Mouse (Mus musculus): ENCODE results near the gene Hils1. TPM values are rescaled to one million over a fixed set of nuclear protein-coding genes. Genes with fewer than 3 reads are reported as not detected.
A peak's percentile ranks its signal among the peaks of the same experiment; 100 is the strongest.

The Hils1 gene
- total and polyA plus RNA-seq, 3 experiments = not detected

DNA sequence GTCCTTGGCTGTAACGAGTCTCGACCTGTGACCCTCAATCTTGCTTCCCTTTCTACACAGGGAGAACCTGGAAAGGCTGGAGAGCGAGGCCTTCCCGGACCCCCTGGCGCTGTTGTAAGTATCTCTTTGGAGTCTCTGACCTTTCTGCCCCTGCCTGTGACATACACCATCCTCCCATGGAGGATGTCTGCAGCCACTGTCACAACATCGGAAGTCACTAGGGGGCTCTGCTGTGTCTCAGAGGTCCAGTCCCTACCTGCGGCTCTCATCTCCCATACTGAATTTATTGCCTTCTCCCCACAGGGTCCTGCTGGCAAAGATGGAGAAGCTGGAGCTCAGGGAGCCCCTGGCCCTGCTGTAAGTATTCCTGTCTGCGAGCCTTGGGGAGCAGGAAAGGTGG is 23.1 kb upstream of the Hils1 start:
- H3K27me3 ChIP-seq (ENCODE audit: control insufficient read depth in 1 of 2, insufficient read depth in 2 of 2, low read length in 2 of 2) = 0 out of 4 replicates have a peak, but pooled peaks cover 0 to 1% of the 10 kb centered on the region in 2 experiments

GRCm38 (mm10) chr11:94945236-94945635 is 22.2 kb upstream of the Hils1 start:
- Histone ChIP-seq H3K27ac (ENCODE audit: control insufficient read depth, low read depth, low read length) (no peak overlapping the region), H3K4me1 (ENCODE audit: control insufficient read depth in 1 of 2, insufficient read depth in 2 of 2, low read length in 2 of 2) (peaks cover 0 to 6% of the 10 kb centered on the region in 2 experiments; a peak in 1 of 4 replicates), H3K27me3 (ENCODE audit: control insufficient read depth in 1 of 2, insufficient read depth in 2 of 2, low read length in 2 of 2) (0 out of 4 replicates have a peak, but pooled peaks cover 0 to 1% of the 10 kb centered on the region in 2 experiments), H3K79me2 (ENCODE audit: control insufficient read depth, insufficient read depth, low read length, poor library complexity) (no peaks in the 10 kb centered on the region), H3K9me3 (replicated peaks; ENCODE audit: insufficient read depth, low read length) (no peaks in the 10 kb centered on the region), H3K4me3 (ENCODE audit: control insufficient read depth in 1 of 2, insufficient read depth in 1 of 2, low read depth in 2 of 2, low read length in 2 of 2) (no peak overlapping the region), H3K36me3 (ENCODE audit: control insufficient read depth in 1 of 2, insufficient read depth in 2 of 2, low read length in 2 of 2) (no peaks in the 10 kb centered on the region), H3K9ac (ENCODE audit: control insufficient read depth, low read depth, low read length, poor library complexity, severe bottlenecking) (no peak overlapping the region)
- DNase-seq (ENCODE audit: low read depth, low spot score) = no peak
- TF ChIP-seq TAL1 (IDR thresholded peaks at IDR 0.05; ENCODE audit: low read length) = no peak
- TF ChIP-seq ZKSCAN1 (IDR thresholded peaks at IDR 0.05; ENCODE audit: low read depth, low read length) = no peak
- TF ChIP-seq EP300 (IDR thresholded peaks at IDR 0.05; ENCODE audit: low read depth in 1 of 2, low read length in 2 of 2) = no peak
- no peak for TF ChIP-seq BHLHE40 (IDR thresholded peaks at IDR 0.05; ENCODE audit: borderline replicate concordance, low read depth, low read length)

More for the DNA sequence above, 23.1 kb upstream of the Hils1 start:
- H3K36me3 ChIP-seq (ENCODE audit: control insufficient read depth in 1 of 2, insufficient read depth in 2 of 2, low read length in 2 of 2) = no peaks in the 10 kb centered on the region
- peaks cover 0 to 6% of the 10 kb centered on the region in 2 experiments; a peak in 1 of 4 replicates for H3K4me1 ChIP-seq (ENCODE audit: control insufficient read depth in 1 of 2, insufficient read depth in 2 of 2, low read length in 2 of 2)
- H3K4me3 ChIP-seq (ENCODE audit: control insufficient read depth in 1 of 2, insufficient read depth in 1 of 2, low read depth in 2 of 2, low read length in 2 of 2) = no peak overlapping the region
- no peak overlapping the region for H3K27ac ChIP-seq (ENCODE audit: control insufficient read depth, low read depth, low read length)
- peak in 2 of 3 experiments; percentile 39 to 40; a peak in 4 of 6 replicates for TF ChIP-seq CTCF (IDR thresholded peaks at IDR 0.05 in 2 of 3, conservative IDR thresholded peaks at IDR 0.05 in 1 of 3; ENCODE audit: control insufficient read depth in 1 of 3, insufficient read depth in 1 of 3, low read depth in 2 of 3, low read length in 3 of 3, poor library complexity in 1 of 3, severe bottlenecking in 1 of 3)
- peak; percentile 20; the same call in 1 of the 2 replicates for TF ChIP-seq SMC3 (IDR thresholded peaks at IDR 0.05; ENCODE audit: low read depth, low read length)
- TF ChIP-seq RCOR1 (IDR thresholded peaks at IDR 0.05; ENCODE audit: low read depth, low read length) = no peak
- H3K9me3 ChIP-seq (replicated peaks; ENCODE audit: insufficient read depth, low read length) = no peaks in the 10 kb centered on the region
- no peaks in the 10 kb centered on the region for H3K79me2 ChIP-seq (ENCODE audit: control insufficient read depth, insufficient read depth, low read length, poor library complexity)
- no peak overlapping the region for H3K9ac ChIP-seq (ENCODE audit: control insufficient read depth, low read depth, low read length, poor library complexity, severe bottlenecking)
- DNase-seq (ENCODE audit: low read depth, low spot score) = no peak

GRCm38 (mm10) chr11:94952169-94952568 is 15.2 kb upstream of the Hils1 start:
- no peak overlapping the region for H3K4me3 ChIP-seq (ENCODE audit: control insufficient read depth in 1 of 2, insufficient read depth in 1 of 2, low read depth in 2 of 2, low read length in 2 of 2)
- no peak overlapping the region for H3K27ac ChIP-seq (ENCODE audit: control insufficient read depth, low read depth, low read length)
- H3K79me2 ChIP-seq (ENCODE audit: control insufficient read depth, insufficient read depth, low read length, poor library complexity) = no peaks in the 10 kb centered on the region
- H3K36me3 ChIP-seq (ENCODE audit: control insufficient read depth in 1 of 2, insufficient read depth in 2 of 2, low read length in 2 of 2) = peaks cover 0 to 7% of the 10 kb centered on the region in 2 experiments; a peak in 1 of 4 replicates
- H3K27me3 ChIP-seq (ENCODE audit: control insufficient read depth in 1 of 2, insufficient read depth in 2 of 2, low read length in 2 of 2) = peaks cover 16 to 18% of the 10 kb centered on the region in 2 experiments
- H3K9me3 ChIP-seq (replicated peaks; ENCODE audit: insufficient read depth, low read length) = no peaks in the 10 kb centered on the region
- TF ChIP-seq SIN3A (IDR thresholded peaks at IDR 0.05; ENCODE audit: low read length) = no peak
- TF ChIP-seq ZKSCAN1 (IDR thresholded peaks at IDR 0.05; ENCODE audit: low read depth, low read length) = no peak
- no peak for TF ChIP-seq MAFK (IDR thresholded peaks at IDR 0.05; ENCODE audit: borderline replicate concordance, low read depth, low read length)
- no peak for TF ChIP-seq POLR2AphosphoS2 (IDR thresholded peaks at IDR 0.05; ENCODE audit: low read length)
- no peak for TF ChIP-seq TCF12 (IDR thresholded peaks at IDR 0.05; ENCODE audit: low read depth, low read length)
- TF ChIP-seq ETS1 (IDR thresholded peaks at IDR 0.05; ENCODE audit: low read depth, low read length) = no peak
- TF ChIP-seq GABPA (IDR thresholded peaks at IDR 0.05; ENCODE audit: low read depth, low read length) = no peak
- TF ChIP-seq BHLHE40 (IDR thresholded peaks at IDR 0.05; ENCODE audit: borderline replicate concordance, low read depth, low read length) = no peak
- TF ChIP-seq CTCF (IDR thresholded peaks at IDR 0.05 in 2 of 3, conservative IDR thresholded peaks at IDR 0.05 in 1 of 3; ENCODE audit: control insufficient read depth in 1 of 3, insufficient read depth in 1 of 3, low read depth in 2 of 3, low read length in 3 of 3, poor library complexity in 1 of 3, severe bottlenecking in 1 of 3) = no peak
- TF ChIP-seq ELF1 (IDR thresholded peaks at IDR 0.05; ENCODE audit: low read depth, low read length) = no peak
- H3K9ac ChIP-seq (ENCODE audit: control insufficient read depth, low read depth, low read length, poor library complexity, severe bottlenecking) = no peak overlapping the region
- peak; percentile 46 for DNase-seq (ENCODE audit: low read depth, low spot score)
- peaks cover 0 to 8% of the 10 kb centered on the region in 2 experiments; a peak in 2 of 4 replicates for H3K4me1 ChIP-seq (ENCODE audit: control insufficient read depth in 1 of 2, insufficient read depth in 2 of 2, low read length in 2 of 2)
